Mouse (Mus musculus): ENCODE data around the gene Otulin. TPM values are rescaled to one million over a fixed set of nuclear protein-coding genes. Genes with fewer than 3 reads are reported as not detected.

Otulin gene
- polyA plus RNA-seq, 1 experiment from 2014 or later: 31.7 TPM

DNA sequence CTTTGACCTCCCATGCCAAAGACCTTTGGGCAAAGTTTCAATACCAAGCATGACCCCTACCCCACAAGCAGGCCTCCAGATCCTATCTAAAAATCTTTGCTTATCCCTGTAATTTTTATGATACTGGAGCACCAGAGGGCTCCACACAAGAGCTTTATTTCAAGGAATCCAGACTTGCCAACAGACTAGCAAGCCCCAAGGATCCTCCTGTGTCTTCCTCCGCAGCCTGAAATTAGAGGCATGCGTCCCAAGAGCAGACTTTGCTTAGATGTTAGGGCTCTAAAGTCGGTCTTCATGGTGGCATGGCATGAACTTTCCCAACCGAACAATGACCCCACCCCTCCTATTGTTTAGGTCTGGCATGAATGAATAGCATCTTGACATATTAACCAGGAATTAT is 94.8 kb downstream of the Otulin start:
- Histone ChIP-seq H3K9ac (no peak overlapping the region), H3K27me3 (replicated peaks) (no peaks in the 10 kb centered on the region), H3K4me2 (no peak overlapping the region), H3K9me3 (no peaks in the 10 kb centered on the region), H3K27ac (no peak overlapping the region), H3K4me1 (no peaks in the 10 kb centered on the region; the same call in 1 of the 2 replicates), H3K36me3 (no peaks in the 10 kb centered on the region), H3K4me3 (replicated peaks) (no peak overlapping the region)
- WGBS: 83% methylated on average over 4 of the region's 4 CpGs
- no peak for ATAC-seq (ENCODE audit: insufficient read depth, low FRiP score, low read depth)

DNA sequence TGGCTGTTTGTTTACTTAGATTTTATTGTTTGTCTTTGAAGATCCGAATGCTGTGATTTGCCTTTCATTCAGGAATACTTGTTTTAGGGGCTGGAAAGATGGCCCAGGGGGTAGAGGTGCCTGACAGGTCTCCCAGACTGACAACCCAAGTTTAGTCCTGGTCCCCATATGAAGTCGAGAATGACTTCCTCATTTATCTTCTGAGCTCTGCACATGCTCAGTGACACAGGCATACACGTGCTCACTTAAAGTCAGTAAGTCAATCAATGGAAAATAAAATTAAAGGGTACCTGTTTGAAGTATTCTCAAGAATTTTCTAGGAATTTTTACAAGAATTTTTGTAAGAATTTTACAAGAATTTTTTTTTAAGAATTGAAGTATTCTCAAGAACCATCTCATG is 97.5 kb downstream of the Otulin start:
- Histone ChIP-seq H3K4me2 (no peak overlapping the region), H3K27ac (no peak overlapping the region), H3K4me3 (replicated peaks) (no peak overlapping the region), H3K9me3 (no peaks in the 10 kb centered on the region), H3K27me3 (replicated peaks) (no peaks in the 10 kb centered on the region), H3K36me3 (no peaks in the 10 kb centered on the region), H3K4me1 (peaks cover 3% of the 10 kb centered on the region; the same call in 1 of the 2 replicates), H3K9ac (no peak overlapping the region)
- 55% methylated on average over 3 of the region's 3 CpGs for WGBS
- ATAC-seq (ENCODE audit: insufficient read depth, low FRiP score, low read depth): no peak

DNA sequence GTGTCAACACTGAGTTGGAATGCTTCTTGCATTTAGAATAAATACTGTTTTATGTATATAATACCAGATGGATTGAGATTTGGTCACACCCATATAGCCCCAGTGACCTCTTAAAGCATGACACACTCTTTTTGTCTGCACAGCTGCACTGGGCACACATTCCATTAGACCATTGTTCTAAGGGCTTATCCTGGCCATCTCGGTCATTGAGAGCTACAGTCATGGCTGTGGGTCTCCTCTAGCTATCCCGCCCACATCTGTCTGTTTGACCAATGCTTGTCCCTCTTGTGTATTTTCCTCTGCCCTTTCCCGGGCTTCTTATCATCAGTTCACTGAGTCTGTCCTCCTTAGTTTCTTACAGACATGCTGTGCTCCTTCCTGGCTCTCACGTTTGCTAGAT is 100.5 kb downstream of the Otulin start:
- no peaks in the 10 kb centered on the region for H3K9me3 ChIP-seq
- H3K27me3 ChIP-seq (replicated peaks): no peaks in the 10 kb centered on the region
- H3K4me2 ChIP-seq: no peak overlapping the region
- WGBS: 55% methylated on average over 4 of the region's 4 CpGs
- no peak overlapping the region for H3K27ac ChIP-seq
- no peak overlapping the region for H3K4me3 ChIP-seq (replicated peaks)
- ATAC-seq (ENCODE audit: insufficient read depth, low FRiP score, low read depth): peak; percentile 68; the same call in 1 of the 2 replicates
- no peak overlapping the region for H3K9ac ChIP-seq
- peaks cover 5% of the 10 kb centered on the region; the same call in 1 of the 2 replicates for H3K4me1 ChIP-seq
- no peaks in the 10 kb centered on the region for H3K36me3 ChIP-seq

DNA sequence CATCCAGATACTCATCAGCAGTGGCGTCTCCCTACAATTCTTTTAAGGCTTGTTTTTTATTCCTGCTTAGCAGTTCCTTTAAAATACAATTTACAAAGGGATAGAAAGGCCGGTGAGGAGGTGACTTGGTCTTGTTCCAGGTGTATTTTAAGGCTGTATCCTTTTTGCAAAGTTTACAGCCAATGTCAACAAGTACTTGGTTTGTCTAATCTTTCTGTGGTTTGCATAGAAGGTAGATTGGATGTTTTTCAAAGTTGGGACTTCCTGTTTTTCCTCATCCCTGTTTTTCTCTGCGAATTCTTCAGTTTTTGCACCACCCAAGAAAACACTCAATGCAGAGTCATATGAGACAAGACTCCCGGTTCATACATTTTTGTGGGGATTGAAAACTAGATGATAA is 101.6 kb downstream of the Otulin start:
- no peak overlapping the region for H3K4me3 ChIP-seq (replicated peaks)
- no peak overlapping the region for H3K4me2 ChIP-seq
- H3K9ac ChIP-seq: no peak overlapping the region
- ATAC-seq (ENCODE audit: insufficient read depth, low FRiP score, low read depth): no peak
- H3K27ac ChIP-seq: no peak overlapping the region
- H3K9me3 ChIP-seq: no peaks in the 10 kb centered on the region
- 61% methylated on average over 4 of the region's 4 CpGs for WGBS
- peaks cover 6% of the 10 kb centered on the region; the same call in 1 of the 2 replicates for H3K4me1 ChIP-seq
- no peaks in the 10 kb centered on the region for H3K36me3 ChIP-seq
- no peaks in the 10 kb centered on the region for H3K27me3 ChIP-seq (replicated peaks)

- Histone ChIP-seq H3K9ac (no peak overlapping the region), H3K4me2 (no peak overlapping the region), H3K9me3 (no peaks in the 10 kb centered on the region), H3K4me1 (peaks cover 6% of the 10 kb centered on the region; the same call in 1 of the 2 replicates), H3K27me3 (replicated peaks) (no peaks in the 10 kb centered on the region), H3K36me3 (no peaks in the 10 kb centered on the region), H3K4me3 (replicated peaks) (no peak overlapping the region), H3K27ac (peak overlapping the region; percentile 31; the same call in 1 of the 2 replicates)
- 43% methylated on average over 12 of the region's 12 CpGs for WGBS
- peak; percentile 25; the same call in 1 of the 2 replicates for ATAC-seq (ENCODE audit: insufficient read depth, low FRiP score, low read depth)
These were observed 105.1 kb downstream of the Otulin start for GRCm38 (mm10) chr15:27525233-27526005.

DNA sequence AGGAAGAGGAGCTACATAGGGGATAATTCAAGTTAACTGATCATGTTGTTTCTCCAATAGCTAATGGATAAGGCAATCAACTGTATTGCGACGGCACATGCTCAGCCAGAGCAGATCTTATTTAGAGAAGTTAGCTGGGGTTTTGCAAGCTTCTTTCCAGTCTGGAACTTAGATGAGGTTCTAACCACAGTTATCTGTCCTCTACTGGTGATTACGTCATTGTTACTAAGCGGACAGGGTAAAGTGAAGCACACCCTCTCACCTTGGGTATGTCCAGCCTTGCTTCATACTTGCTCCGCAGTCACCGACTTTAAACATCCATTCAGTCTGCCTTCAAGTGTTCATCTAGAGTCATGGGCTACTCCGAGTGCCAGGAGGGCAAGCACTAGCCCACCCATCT is 110.6 kb downstream of the Otulin start:
- H3K36me3 ChIP-seq: no peaks in the 10 kb centered on the region
- no peak overlapping the region for H3K4me2 ChIP-seq
- no peaks in the 10 kb centered on the region for H3K27me3 ChIP-seq (replicated peaks)
- 90% methylated on average over 7 of the region's 7 CpGs for WGBS
- H3K27ac ChIP-seq: no peak overlapping the region
- H3K4me1 ChIP-seq: no peaks in the 10 kb centered on the region
- no peak for ATAC-seq (ENCODE audit: insufficient read depth, low FRiP score, low read depth)
- H3K4me3 ChIP-seq (replicated peaks): no peak overlapping the region
- H3K9ac ChIP-seq: no peak overlapping the region
- H3K9me3 ChIP-seq: no peaks in the 10 kb centered on the region

- Histone ChIP-seq H3K9me3 (no peaks in the 10 kb centered on the region), H3K27ac (no peak overlapping the region), H3K36me3 (no peaks in the 10 kb centered on the region), H3K4me3 (replicated peaks) (no peak overlapping the region), H3K9ac (no peak overlapping the region), H3K4me1 (no peaks in the 10 kb centered on the region), H3K4me2 (no peak overlapping the region), H3K27me3 (replicated peaks) (no peaks in the 10 kb centered on the region)
- 71% methylated on average over 8 of the region's 8 CpGs for WGBS
- no peak for ATAC-seq (ENCODE audit: insufficient read depth, low FRiP score, low read depth)
These were observed 112.5 kb downstream of the Otulin start for GRCm38 (mm10) chr15:27518026-27518425.

DNA sequence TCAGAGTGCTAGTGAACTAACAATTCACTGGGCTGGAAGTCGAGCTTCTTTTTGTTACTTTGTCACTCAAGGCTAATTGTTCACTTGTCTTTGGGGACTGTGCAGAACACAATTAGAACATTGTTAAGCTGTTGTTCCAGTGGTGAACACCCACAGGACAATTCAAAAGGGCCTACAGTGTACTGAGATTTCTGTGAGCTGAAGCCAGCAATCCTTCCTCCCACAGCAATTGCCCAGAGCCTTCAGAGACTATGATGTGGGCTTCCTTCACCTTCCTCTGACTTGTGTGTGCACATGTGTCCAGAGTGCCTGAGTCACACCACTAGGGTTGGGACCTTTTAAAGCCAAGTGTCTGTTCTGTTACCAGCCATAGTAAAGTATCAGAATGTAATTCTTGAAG is 113.6 kb downstream of the Otulin start:
- Histone ChIP-seq H3K27ac (no peak overlapping the region), H3K36me3 (no peaks in the 10 kb centered on the region), H3K4me2 (no peak overlapping the region), H3K4me3 (replicated peaks) (no peak overlapping the region), H3K9ac (no peak overlapping the region), H3K9me3 (no peaks in the 10 kb centered on the region), H3K4me1 (no peaks in the 10 kb centered on the region), H3K27me3 (replicated peaks) (no peaks in the 10 kb centered on the region)
- WGBS: 77% methylated on average over 1 of the region's 1 CpGs
- no peak for ATAC-seq (ENCODE audit: insufficient read depth, low FRiP score, low read depth)

DNA sequence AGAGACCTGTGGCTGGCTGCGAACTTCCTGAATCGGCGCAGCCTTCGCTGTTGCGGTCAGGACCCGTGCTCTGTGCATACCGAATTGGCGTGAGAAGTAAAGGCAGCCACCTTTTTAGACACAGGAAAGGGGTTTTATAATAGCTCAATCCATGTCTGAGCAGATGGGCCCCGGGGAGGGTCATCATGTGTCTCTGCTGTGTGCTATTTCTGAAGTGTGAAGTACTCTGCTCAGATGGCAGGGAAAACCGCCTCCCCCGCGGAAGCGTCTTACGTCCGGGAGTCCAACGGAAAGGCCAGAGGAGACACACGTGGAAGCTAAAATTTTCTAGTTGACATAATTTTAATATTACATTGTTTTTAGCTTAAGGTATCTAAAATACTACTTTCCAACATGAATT is 121.5 kb downstream of the Otulin start:
- no peak for ATAC-seq (ENCODE audit: insufficient read depth, low FRiP score, low read depth)
- Histone ChIP-seq H3K4me1 (peaks cover 20% of the 10 kb centered on the region), H3K4me3 (replicated peaks) (no peak overlapping the region), H3K9me3 (no peaks in the 10 kb centered on the region), H3K36me3 (no peaks in the 10 kb centered on the region), H3K27me3 (replicated peaks) (no peaks in the 10 kb centered on the region), H3K4me2 (no peak overlapping the region), H3K27ac (no peak overlapping the region), H3K9ac (no peak overlapping the region)
- WGBS: 92% methylated on average over 17 of the region's 17 CpGs

- Histone ChIP-seq H3K4me2 (no peak overlapping the region), H3K9ac (no peak overlapping the region), H3K27ac (no peak overlapping the region), H3K4me3 (replicated peaks) (no peak overlapping the region), H3K4me1 (peaks cover 24% of the 10 kb centered on the region), H3K27me3 (replicated peaks) (no peaks in the 10 kb centered on the region), H3K9me3 (no peaks in the 10 kb centered on the region), H3K36me3 (no peaks in the 10 kb centered on the region)
- ATAC-seq (ENCODE audit: insufficient read depth, low FRiP score, low read depth): no peak
- WGBS: 85% methylated on average over 7 of the region's 7 CpGs
These were observed 122.3 kb downstream of the Otulin start for GRCm38 (mm10) chr15:27508169-27508568.

GRCm38 (mm10) chr15:27506893-27507596 is 123.4 kb downstream of the Otulin start:
- Histone ChIP-seq H3K27me3 (replicated peaks) (no peaks in the 10 kb centered on the region), H3K9me3 (no peaks in the 10 kb centered on the region), H3K4me3 (replicated peaks) (no peak overlapping the region), H3K36me3 (no peaks in the 10 kb centered on the region), H3K9ac (no peak overlapping the region), H3K4me1 (peaks cover 24% of the 10 kb centered on the region), H3K4me2 (no peak overlapping the region), H3K27ac (peak overlapping the region; percentile 64; the same call in 1 of the 2 replicates)
- WGBS: 79% methylated on average over 15 of the region's 15 CpGs
- no peak; the same call in 1 of the 2 replicates for ATAC-seq (ENCODE audit: insufficient read depth, low FRiP score, low read depth)
